In the genomic region with DNA sequence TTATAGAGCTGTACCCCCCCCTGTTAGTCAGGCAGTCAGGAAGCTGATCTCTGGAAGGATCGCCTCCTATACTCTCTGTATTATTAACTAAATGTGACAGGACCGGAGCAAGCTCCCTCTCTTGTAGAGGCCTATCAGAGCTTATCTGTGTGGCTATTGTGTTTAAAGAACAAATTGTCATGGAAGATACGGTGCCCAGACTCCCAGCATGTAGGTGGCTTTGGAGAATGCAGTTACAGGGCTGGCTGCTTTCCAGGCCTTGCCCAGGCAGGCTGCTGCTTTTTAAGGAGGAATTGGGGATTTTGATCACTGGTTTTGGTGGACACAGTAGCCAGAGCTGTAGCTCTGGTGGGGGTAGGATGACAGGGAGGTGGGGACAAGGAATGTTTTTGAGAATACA, we compare ENCODE assay signal across 11 mouse cellular contexts.
DNase-seq lines count a peak whose midpoint lies in the region; ATAC-seq and TF ChIP-seq lines count a peak whose summit lies in the region.
"Had no signal": no experiment of that assay in that cellular context is flagged by ENCODE, and none has a peak within 500 bp of the region (broad histone marks: within the 10 kb centered on the region; RNA-seq: fewer than 3 reads in every experiment).

No protein-coding gene starts in this region.

- H3K4me3 ChIP-seq in ES-Bruce4 (ENCODE audit: low read depth, low read length) = no peak overlapping the region
- no peak overlapping the region for H3K4me3 ChIP-seq in hindbrain, embryonic 14.5 days (replicated peaks; ENCODE audit: low read length)
- H3K4me3 ChIP-seq: left cerebral cortex, adult 2 months; myocyte had no signal

- ATAC-seq in hindbrain, embryonic 14.5 days (ENCODE audit: low FRiP score) = no peak

- no peak overlapping the region for H3K9ac ChIP-seq in ES-Bruce4 (ENCODE audit: low read depth, poor library complexity, severe bottlenecking)
- H3K9ac ChIP-seq in hindbrain, embryonic 14.5 days = no peak overlapping the region

- no peak for TF ChIP-seq CTCF in ES-Bruce4 (IDR thresholded peaks at IDR 0.05; ENCODE audit: low read depth, low read length)

- 10% methylated on average over 3 of the region's 3 CpGs for WGBS in hindbrain, embryonic 14.5 days

- H3K4me1 ChIP-seq in ES-Bruce4 (ENCODE audit: control insufficient read depth, insufficient read depth, low read length) = no peaks in the 10 kb centered on the region
- H3K4me1 ChIP-seq in hindbrain, embryonic 14.5 days (replicated peaks; ENCODE audit: control insufficient read depth, insufficient read depth, low read length) = 0 out of 2 replicates have a peak, but pooled peaks cover 1% of the 10 kb centered on the region

- DNase-seq in kidney, adult 18-20 months = peak; percentile 45
- no peak for DNase-seq in kidney, adult 11 months
- DNase-seq in adrenal gland, postnatal 36 days = peak; percentile 21 to 52
- peak; percentile 57 for DNase-seq in left cerebral cortex, postnatal 4 days
- DNase-seq in T-cell, adult 2 months (ENCODE audit: low spot score) = no peak
- DNase-seq in thymus, postnatal 14 days = no peak
- DNase-seq in hindbrain, embryonic 14.5 days (ENCODE audit: low spot score) = no peak

- no peak for TF ChIP-seq POLR2A in ES-Bruce4 (IDR thresholded peaks at IDR 0.05; ENCODE audit: insufficient read depth, low read length)

- no peaks in the 10 kb centered on the region for H3K27me3 ChIP-seq in ES-Bruce4 (ENCODE audit: control insufficient read depth, insufficient read depth, low read length, poor library complexity, severe bottlenecking)
- no peaks in the 10 kb centered on the region for H3K27me3 ChIP-seq in hindbrain, embryonic 14.5 days (ENCODE audit: control insufficient read depth, insufficient read depth, low read length)

- H3K27ac ChIP-seq in ES-Bruce4 (ENCODE audit: insufficient read depth, low read length) = peak overlapping the region; percentile 20; the same call in 1 of the 2 replicates
- no peak overlapping the region for H3K27ac ChIP-seq in hindbrain, embryonic 14.5 days

- peaks cover 12% of the 10 kb centered on the region; the same call in 1 of the 2 replicates for H3K36me3 ChIP-seq in ES-Bruce4 (ENCODE audit: control insufficient read depth, insufficient read depth, low read length, poor library complexity, severe bottlenecking)
- no peaks in the 10 kb centered on the region for H3K36me3 ChIP-seq in hindbrain, embryonic 14.5 days (replicated peaks; ENCODE audit: control insufficient read depth, insufficient read depth)
- H3K36me3 ChIP-seq: G1E had no signal

- H3K9me3 ChIP-seq in ES-Bruce4 (replicated peaks; ENCODE audit: control insufficient read depth, insufficient read depth, low read length, poor library complexity, severe bottlenecking) = no peaks in the 10 kb centered on the region
- H3K9me3 ChIP-seq in hindbrain, embryonic 14.5 days (ENCODE audit: control insufficient read depth, low read length) = no peaks in the 10 kb centered on the region

- intact Hi-C loops in left cerebral cortex, postnatal 4 days (cut with DNase I) = no loop called here

- H3K4me2 ChIP-seq in hindbrain, embryonic 14.5 days (replicated peaks) = no peak overlapping the region

- no peak for TF ChIP-seq EP300 in ES-Bruce4 (IDR thresholded peaks at IDR 0.05; ENCODE audit: insufficient read depth, low read depth, low read length)

Comparison
In these comparisons a context has a peak if more than half of its experiments do, and no peak if none do; other contexts are left out.
1. DNase-seq: peak in kidney, adult 18-20 months (single experiment), adrenal gland, postnatal 36 days (2 of 2) and left cerebral cortex, postnatal 4 days (single experiment); none in kidney, adult 11 months (single experiment), T-cell, adult 2 months (single experiment), thymus, postnatal 14 days (single experiment) and hindbrain, embryonic 14.5 days (single experiment).